Mouse (Mus musculus): ENCODE measurements around the gene Gm11562. TPM values are rescaled to one million over a fixed set of nuclear protein-coding genes. Genes with fewer than 3 reads are reported as not detected.

Gm11562 gene
- polyA plus RNA-seq (2012; fragmentation: generic; extraction: Trizol) = not detected

DNA sequence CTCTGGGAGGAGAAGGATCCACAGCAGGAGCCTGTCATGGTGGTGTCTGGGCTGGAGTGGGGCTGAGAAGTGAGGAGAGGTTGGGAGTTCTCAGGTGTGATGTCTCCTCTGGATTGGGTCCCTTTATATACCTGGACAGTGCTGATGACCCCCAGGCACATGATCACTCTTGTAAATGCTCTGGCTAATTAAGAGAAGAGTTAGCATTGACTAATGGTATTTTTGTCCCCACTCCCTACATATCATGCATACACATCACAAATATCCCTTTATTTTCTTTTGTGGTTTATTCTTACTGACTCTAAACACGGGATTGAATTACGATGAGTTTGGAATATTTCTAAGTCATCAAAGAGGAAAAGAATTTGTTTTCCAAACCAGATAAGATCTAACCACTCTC, at the start of gene Gm11562:
Gene Gm11562 (minus strand): TSS at position 101 of the 400 bp plus-strand sequence.

DNA sequence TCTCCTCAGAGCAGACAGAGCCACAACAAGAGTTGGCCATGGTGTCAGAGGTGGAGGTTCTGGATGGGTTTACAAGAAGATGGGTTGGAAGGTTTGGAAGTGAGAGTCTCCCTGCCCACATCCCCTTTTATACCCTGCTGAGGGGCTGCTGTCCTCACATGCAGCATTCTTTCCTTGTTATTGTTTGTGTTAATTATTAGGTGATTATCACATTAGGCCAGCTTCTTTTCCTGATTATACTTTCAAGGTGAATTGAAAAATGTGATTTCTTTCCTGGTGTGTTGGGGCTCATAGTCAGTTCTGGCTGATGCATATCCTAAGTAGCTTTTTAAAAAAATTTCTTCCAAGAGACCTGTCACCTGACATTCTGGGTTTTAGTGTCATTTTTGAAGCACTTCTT, 45.6 kb upstream of the Gm11562 start, which contains the start of gene Krtap4-6:
Gene Krtap4-6 (minus strand): TSS at position 101 of the 400 bp plus-strand sequence.

GRCm38 (mm10) chr11:99658467-99659010, 38.3 kb upstream of the Gm11562 start, which contains the start of gene Gm11563:
Gene Gm11563 (minus strand): TSS chr11:99658960.

DNA sequence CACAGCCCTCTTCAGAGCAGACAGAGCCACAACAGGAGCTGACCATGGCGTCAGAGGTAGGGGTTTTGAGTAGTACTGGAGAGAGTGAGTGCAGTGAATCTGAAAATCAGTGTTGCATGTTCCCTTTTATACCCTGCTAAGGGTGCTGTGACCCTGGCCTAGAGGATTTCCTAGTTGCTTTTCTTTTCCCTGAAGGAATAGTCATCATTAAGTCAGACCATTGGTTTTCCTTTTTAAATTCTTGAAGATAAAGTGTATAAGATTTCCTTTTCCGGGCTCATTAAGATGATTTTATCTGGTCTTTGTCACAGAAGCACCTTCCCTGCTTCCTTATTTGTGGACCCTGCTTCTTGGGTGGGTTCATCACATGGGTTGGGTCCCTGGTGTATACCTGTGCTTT, 29.9 kb upstream of the Gm11562 start, which contains the start of gene Gm11555:
Gene Gm11555 (minus strand): TSS at position 101 of the 400 bp plus-strand sequence.

GRCm38 (mm10) chr11:99643635-99644139, 23.5 kb upstream of the Gm11562 start, which contains the start of gene Krtap4-7:
Gene Krtap4-7 (minus strand): TSS chr11:99644089.

DNA sequence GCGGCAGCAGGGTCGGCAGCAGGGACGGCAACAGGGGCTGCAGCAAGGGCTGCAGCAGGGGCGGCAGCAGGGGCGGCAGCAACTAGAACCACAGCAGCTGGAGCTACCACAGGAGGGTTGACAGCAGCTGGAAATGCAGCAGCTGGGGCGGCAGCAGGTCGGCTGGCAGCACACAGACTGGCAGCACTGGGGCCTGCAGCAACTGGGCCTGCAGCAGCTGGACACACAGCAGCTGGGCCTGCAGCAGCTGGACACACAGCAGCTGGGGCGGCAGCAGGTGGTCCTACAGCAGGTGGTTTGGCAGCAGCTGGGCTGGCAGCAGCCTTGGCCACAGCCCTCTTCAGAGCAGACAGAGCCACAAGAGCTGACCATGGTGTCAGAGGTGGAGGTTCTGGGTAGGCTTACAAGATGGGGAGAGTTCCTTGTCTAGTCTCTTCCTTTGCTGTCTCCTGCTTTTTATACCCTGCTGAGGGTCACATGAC, 14.5 kb upstream of the Gm11562 start, which contains the start of gene Krtap4-2:
Gene Krtap4-2 (minus strand): TSS at position 432 of the 482 bp plus-strand sequence.

DNA sequence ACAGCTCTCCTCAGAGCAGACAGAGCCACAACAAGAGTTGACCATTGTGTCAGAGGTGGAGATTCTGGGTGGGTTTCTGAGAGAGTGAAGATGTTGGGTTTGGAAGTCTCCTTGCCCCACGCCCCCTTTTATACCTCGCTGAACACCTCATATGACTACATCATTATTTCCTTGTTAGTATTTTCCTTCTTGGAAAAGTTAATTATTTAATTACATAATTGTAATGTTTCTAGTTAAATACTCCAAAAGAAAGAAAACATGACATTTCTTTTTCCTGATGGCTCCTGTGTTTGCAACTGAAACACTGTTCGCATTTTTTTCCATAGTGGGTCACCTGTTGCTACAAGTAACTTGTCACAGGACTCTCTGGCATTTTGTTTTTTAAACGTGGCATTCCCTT, 7.9 kb upstream of the Gm11562 start, which contains the start of gene Krtap4-1:
Gene Krtap4-1 (minus strand): TSS at position 101 of the 400 bp plus-strand sequence.

GRCm38 (mm10) chr11:99614796-99615363, 5.4 kb downstream of the Gm11562 start, which contains the start of gene Krtap2-4:
Gene Krtap2-4 (minus strand): TSS chr11:99614846.

DNA sequence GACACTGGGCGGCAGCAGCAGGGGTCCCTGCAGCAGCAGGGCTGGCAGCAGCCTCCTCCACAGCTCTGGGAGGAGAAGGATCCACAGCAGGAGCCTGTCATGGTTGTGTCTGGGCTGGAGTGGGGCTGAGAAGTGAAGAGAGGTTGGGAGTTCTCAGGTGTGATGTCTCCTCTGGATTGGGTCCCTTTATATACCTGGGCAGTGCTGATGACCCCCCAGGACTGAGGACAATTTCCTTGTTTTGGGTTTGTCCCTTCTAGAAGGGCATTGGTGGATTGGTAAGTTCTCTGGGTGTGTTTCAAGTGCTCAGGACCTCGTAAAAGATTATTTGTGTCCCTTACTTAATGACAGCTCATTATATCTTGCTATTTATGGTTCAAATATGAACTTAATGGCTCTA, 10.1 kb downstream of the Gm11562 start, which contains the start of gene Gm11937:
Gene Gm11937 (minus strand): TSS at position 101 of the 400 bp plus-strand sequence.

DNA sequence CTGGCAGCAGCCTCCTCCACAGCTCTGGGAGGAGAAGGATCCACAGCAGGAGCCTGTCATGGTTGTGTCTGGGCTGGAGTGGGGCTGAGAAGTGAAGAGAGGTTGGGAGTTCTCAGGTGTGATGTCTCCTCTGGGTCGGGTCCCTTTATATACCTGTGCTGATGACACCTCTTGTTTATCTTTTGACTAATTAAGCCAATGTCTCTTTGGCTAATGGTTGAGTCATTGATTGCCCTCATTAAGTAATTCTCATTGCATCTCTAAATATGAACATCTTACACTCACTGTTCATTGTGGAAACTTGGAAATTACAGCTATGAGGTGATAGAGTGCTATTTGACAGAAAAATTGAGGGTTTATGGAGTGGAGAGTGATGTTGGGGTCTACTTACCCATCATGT, 17.0 kb downstream of the Gm11562 start, which contains the start of gene Gm11938:
Gene Gm11938 (minus strand): TSS at position 101 of the 400 bp plus-strand sequence.

GRCm38 (mm10) chr11:99597742-99598141, 22.5 kb downstream of the Gm11562 start, which contains the start of gene Krtap9-3:
Gene Krtap9-3 (minus strand): TSS chr11:99598105.

GRCm38 (mm10) chr11:99590981-99591380, 29.3 kb downstream of the Gm11562 start, which contains the start of gene Krtap1-3:
Gene Krtap1-3 (minus strand): TSS chr11:99591339.

GRCm38 (mm10) chr11:99583245-99583704, 37.0 kb downstream of the Gm11562 start, which contains the start of gene Krtap1-4:
Gene Krtap1-4 (minus strand): TSS chr11:99583654.

GRCm38 (mm10) chr11:99580636-99581035, 39.6 kb downstream of the Gm11562 start, which contains the start of gene Krtap1-5:
Gene Krtap1-5 (minus strand): TSS chr11:99581016.

Other genes starting within 250 kb of the Gm11562 start
- under 1 TPM in 1 of 2 experiments, not detected in 1; 0.02 TPM for gene Krt28, start 245.5 kb downstream of the Gm11562 start, polyA plus RNA-seq (2012; fragmentation: generic; extraction: Trizol)
- 1 to 10 TPM; 2.4 to 8.5 TPM for gene Krt10, start 231.1 kb downstream of the Gm11562 start, polyA plus RNA-seq (2012; fragmentation: generic; extraction: Trizol)
- gene Krt12, start 198.2 kb downstream of the Gm11562 start, polyA plus RNA-seq (2012; fragmentation: generic; extraction: Trizol) = not detected
- gene Krt20, start 182.3 kb downstream of the Gm11562 start, polyA plus RNA-seq (2012; fragmentation: generic; extraction: Trizol) = not detected
- not detected for gene Krt23, start 127.3 kb downstream of the Gm11562 start, polyA plus RNA-seq (2012; fragmentation: generic; extraction: Trizol)
- not detected for gene Krt39, start 99.1 kb downstream of the Gm11562 start, polyA plus RNA-seq (2012; fragmentation: generic; extraction: Trizol)
- gene Krt40, start 77.3 kb downstream of the Gm11562 start, polyA plus RNA-seq (2012; fragmentation: generic; extraction: Trizol) = not detected
- gene Krtap3-3, start 69.6 kb downstream of the Gm11562 start, polyA plus RNA-seq (2012; fragmentation: generic; extraction: Trizol) = not detected
- not detected for gene Krtap3-2, start 63.6 kb downstream of the Gm11562 start, polyA plus RNA-seq (2012; fragmentation: generic; extraction: Trizol)
- gene Gm11939, start 61.0 kb downstream of the Gm11562 start, polyA plus RNA-seq (2012; fragmentation: generic; extraction: Trizol) = not detected
- gene Krtap3-1, start 53.8 kb downstream of the Gm11562 start, polyA plus RNA-seq (2012; fragmentation: generic; extraction: Trizol) = not detected
- under 1 TPM in 1 of 2 experiments, not detected in 1; 0.06 TPM for gene Krtap1-5, start 39.4 kb downstream of the Gm11562 start, polyA plus RNA-seq (2012; fragmentation: generic; extraction: Trizol)
- gene Krtap1-4, start 36.8 kb downstream of the Gm11562 start, polyA plus RNA-seq (2012; fragmentation: generic; extraction: Trizol) = not detected
- gene Krtap1-3, start 29.1 kb downstream of the Gm11562 start, polyA plus RNA-seq (2012; fragmentation: generic; extraction: Trizol) = not detected
- gene Krtap9-3, start 22.3 kb downstream of the Gm11562 start, polyA plus RNA-seq (2012; fragmentation: generic; extraction: Trizol) = not detected
- not detected for gene Gm11938, start 17.1 kb downstream of the Gm11562 start, polyA plus RNA-seq (2012; fragmentation: generic; extraction: Trizol)
- gene Gm11937, start 10.2 kb downstream of the Gm11562 start, polyA plus RNA-seq (2012; fragmentation: generic; extraction: Trizol) = not detected
- gene Krtap2-4, start 5.6 kb downstream of the Gm11562 start, polyA plus RNA-seq (2012; fragmentation: generic; extraction: Trizol) = not detected
- not detected for gene Krtap4-1, start 7.8 kb upstream of the Gm11562 start, polyA plus RNA-seq (2012; fragmentation: generic; extraction: Trizol)
- not detected for gene Krtap4-2, start 14.6 kb upstream of the Gm11562 start, polyA plus RNA-seq (2012; fragmentation: generic; extraction: Trizol)
- gene Krtap4-7, start 23.7 kb upstream of the Gm11562 start, polyA plus RNA-seq (2012; fragmentation: generic; extraction: Trizol) = not detected
- gene Gm11555, start 29.8 kb upstream of the Gm11562 start, polyA plus RNA-seq (2012; fragmentation: generic; extraction: Trizol) = not detected
- not detected for gene Gm11563, start 38.5 kb upstream of the Gm11562 start, polyA plus RNA-seq (2012; fragmentation: generic; extraction: Trizol)
- gene Krtap4-6, start 45.5 kb upstream of the Gm11562 start, polyA plus RNA-seq (2012; fragmentation: generic; extraction: Trizol) = not detected
- gene Gm14190, start 70.3 kb upstream of the Gm11562 start, polyA plus RNA-seq (2012; fragmentation: generic; extraction: Trizol) = not detected
- gene Gm14180, start 113.9 kb upstream of the Gm11562 start, polyA plus RNA-seq (2012; fragmentation: generic; extraction: Trizol) = not detected
- gene Gm11595, start 152.5 kb upstream of the Gm11562 start, polyA plus RNA-seq (2012; fragmentation: generic; extraction: Trizol) = not detected
- not detected for gene Krtap4-8, start 160.3 kb upstream of the Gm11562 start, polyA plus RNA-seq (2012; fragmentation: generic; extraction: Trizol)
- not detected for gene Krtap4-9, start 164.8 kb upstream of the Gm11562 start, polyA plus RNA-seq (2012; fragmentation: generic; extraction: Trizol)
- not detected for gene Gm11596, start 173.0 kb upstream of the Gm11562 start, polyA plus RNA-seq (2012; fragmentation: generic; extraction: Trizol)
- gene Gm11569, start 178.5 kb upstream of the Gm11562 start, polyA plus RNA-seq (2012; fragmentation: generic; extraction: Trizol) = not detected
- not detected for gene Gm11554, start 184.0 kb upstream of the Gm11562 start, polyA plus RNA-seq (2012; fragmentation: generic; extraction: Trizol)
- gene Krtap4-13, start 189.5 kb upstream of the Gm11562 start, polyA plus RNA-seq (2012; fragmentation: generic; extraction: Trizol) = not detected
- not detected for gene Gm11564, start 195.2 kb upstream of the Gm11562 start, polyA plus RNA-seq (2012; fragmentation: generic; extraction: Trizol)
- gene 2300003K06Rik, start 217.6 kb upstream of the Gm11562 start, polyA plus RNA-seq (2012; fragmentation: generic; extraction: Trizol) = not detected
- not detected for gene Krtap4-16, start 231.2 kb upstream of the Gm11562 start, polyA plus RNA-seq (2012; fragmentation: generic; extraction: Trizol)
- not detected for gene Gm11568, start 237.5 kb upstream of the Gm11562 start, polyA plus RNA-seq (2012; fragmentation: generic; extraction: Trizol)
- gene Gm11559, start 244.0 kb upstream of the Gm11562 start, polyA plus RNA-seq (2012; fragmentation: generic; extraction: Trizol) = not detected

Data from C3H10T1/2 (cell line).